Mouse (Mus musculus) limb, embryonic 13.5 days (tissue): ENCODE data around the gene Tmeff2. TPM values are rescaled to one million over a fixed set of nuclear protein-coding genes. Genes with fewer than 3 reads are reported as not detected.
"Not testable (repeated sequence)": the region's sequence is repeated elsewhere in the genome, so short reads cannot be mapped to it uniquely, and the experiment has no call there.

ENCODE experiments used
- ATAC-seq: fragments of 200-750 bp; cut with Nextera tagmentation; 2 replicates; pipeline ENCODE4 v1.8.0; 2017; ENCODE audit warnings: low read depth, moderate number of reproducible peaks, moderate TSS enrichment; ENCODE audit not compliant: low FRiP score
- H3K27ac ChIP-seq: fragments of 300-500 bp; sonication (generic); 2 replicates; pipeline ENCODE4 v1.5.1; 2015; ENCODE audit warnings: inconsistent platforms, mild to moderate bottlenecking, moderate library complexity
- H3K27me3 ChIP-seq: fragments of 300-500 bp; sonication (generic); 2 replicates; pipeline ENCODE4 v1.6.1; 2015; ENCODE audit warnings: mild to moderate bottlenecking, inconsistent platforms
- H3K36me3 ChIP-seq: fragments of 300-500 bp; sonication (generic); 2 replicates; pipeline ENCODE4 v1.6.1; 2015; ENCODE audit warnings: inconsistent platforms, mild to moderate bottlenecking, moderate library complexity
- H3K4me1 ChIP-seq: fragments of 300-500 bp; sonication (generic); 2 replicates; pipeline ENCODE4 v1.6.1; 2015; ENCODE audit warnings: inconsistent platforms
- H3K4me2 ChIP-seq: fragments of 300-500 bp; sonication (generic); replicated peaks from 2 replicates; pipeline ENCODE4 v1.6.1; 2015; ENCODE audit warnings: inconsistent platforms, mild to moderate bottlenecking, moderate library complexity
- H3K4me3 ChIP-seq: fragments of 300-500 bp; sonication (generic); 2 replicates; pipeline ENCODE4 v1.5.1; 2015; ENCODE audit warnings: moderate library complexity, mild to moderate bottlenecking, inconsistent platforms
- H3K9ac ChIP-seq: fragments of 300-500 bp; sonication (generic); 2 replicates; pipeline ENCODE4 v1.6.1; 2015; ENCODE audit warnings: mild to moderate bottlenecking, inconsistent platforms
- H3K9me3 ChIP-seq: fragments of 300-500 bp; sonication (generic); 2 replicates; pipeline ENCODE4 v1.6.1; 2016; ENCODE audit warnings: inconsistent platforms
- WGBS: fragments of 180-500 bp; shearing (Covaris S2); methylation state at CpG from one replicate; pipeline ENCODE4 v1.1.7; 2015; 5-methylcytosine and 5-hydroxymethylcytosine counted together
- polyA plus RNA-seq: library from polyadenylated mRNA; unstranded; fragments of >200 nt; fragmentation: Nextera tagmentation; extraction: Ambion mirVana; gene quantifications from 2 replicates; pipeline ENCODE4 v1.2.1, GENCODE M21; 2015

The Tmeff2 gene
- polyA plus RNA-seq, result 18.9 and 19.2 TPM in 2 replicates

- H3K9me3 ChIP-seq, H3K4me2 ChIP-seq, H3K27ac ChIP-seq, H3K27me3 ChIP-seq, ATAC-seq, H3K9ac ChIP-seq, H3K4me1 ChIP-seq, H3K36me3 ChIP-seq, H3K4me3 ChIP-seq: not testable (repeated sequence)
- WGBS, result 90% methylated on average over 9 of the region's 9 CpGs
Measured at GRCm38 (mm10) chr1:50900386-50900785, at the start of gene Tmeff2. Tmeff2 (plus strand) TSS chr1:50900647.

- ATAC-seq, result no peak
Measured at GRCm38 (mm10) chr1:50861515-50861914, 38.9 kb upstream of the Tmeff2 start.

GRCm38 (mm10) chr1:50897696-50898095 is 2.8 kb upstream of the Tmeff2 start:
- no peaks in the 10 kb centered on the region for H3K9me3 ChIP-seq
- H3K27me3 ChIP-seq, result no peaks in the 10 kb centered on the region
- no peaks in the 10 kb centered on the region for H3K4me1 ChIP-seq
- H3K27ac ChIP-seq, result no peak overlapping the region
- no peak overlapping the region for H3K9ac ChIP-seq
- ATAC-seq, result no peak
- WGBS, result 61% methylated on average over 6 of the region's 6 CpGs
- H3K4me2 ChIP-seq, result no peak overlapping the region
- H3K36me3 ChIP-seq, result no peaks in the 10 kb centered on the region
- H3K4me3 ChIP-seq, result no peak overlapping the region

More at GRCm38 (mm10) chr1:50861515-50861914, 38.9 kb upstream of the Tmeff2 start:
- no peaks in the 10 kb centered on the region for H3K27me3 ChIP-seq
- H3K4me3 ChIP-seq, result no peak overlapping the region
- no peaks in the 10 kb centered on the region for H3K9me3 ChIP-seq
- WGBS, result 85% methylated on average over 2 of the region's 2 CpGs
- no peak overlapping the region for H3K9ac ChIP-seq
- H3K36me3 ChIP-seq, result no peaks in the 10 kb centered on the region
- H3K4me2 ChIP-seq, result no peak overlapping the region
- H3K4me1 ChIP-seq, result no peaks in the 10 kb centered on the region
- H3K27ac ChIP-seq, result no peak overlapping the region

GRCm38 (mm10) chr1:50924838-50925355 is 24.4 kb downstream of the Tmeff2 start:
- Histone ChIP-seq H3K27ac (no peak overlapping the region), H3K27me3 (peaks cover 49% of the 10 kb centered on the region), H3K9ac (no peak overlapping the region), H3K4me2 (peak overlapping the region; percentile 100), H3K9me3 (no peaks in the 10 kb centered on the region), H3K36me3 (no peaks in the 10 kb centered on the region), H3K4me3 (peak overlapping the region; percentile 69), H3K4me1 (peaks cover 16% of the 10 kb centered on the region)
- 36% methylated on average over 5 of the region's 5 CpGs for WGBS
- no peak for ATAC-seq

- no peaks in the 10 kb centered on the region for H3K36me3 ChIP-seq
- H3K27me3 ChIP-seq, result peaks cover 49% of the 10 kb centered on the region
- no peak for ATAC-seq
- no peak overlapping the region for H3K27ac ChIP-seq
- peaks cover 16% of the 10 kb centered on the region for H3K4me1 ChIP-seq
- H3K4me3 ChIP-seq, result peak overlapping the region; percentile 69
- no peak overlapping the region for H3K9ac ChIP-seq
- WGBS, result 11% methylated on average over 13 of the region's 13 CpGs
- H3K4me2 ChIP-seq, result peak overlapping the region; percentile 100
- H3K9me3 ChIP-seq, result no peaks in the 10 kb centered on the region
Measured at GRCm38 (mm10) chr1:50925356-50925921, 25.0 kb downstream of the Tmeff2 start.

GRCm38 (mm10) chr1:50926374-50927060 is 26.1 kb downstream of the Tmeff2 start:
- H3K9me3 ChIP-seq, result no peaks in the 10 kb centered on the region
- peak; percentile 45 for ATAC-seq
- peak overlapping the region; percentile 68 for H3K9ac ChIP-seq
- 2% methylated on average over 23 of the region's 23 CpGs for WGBS
- peak overlapping the region; percentile 69 for H3K4me3 ChIP-seq
- peaks cover 52% of the 10 kb centered on the region for H3K27me3 ChIP-seq
- H3K4me1 ChIP-seq, result peaks cover 16% of the 10 kb centered on the region
- no peak overlapping the region for H3K27ac ChIP-seq
- H3K36me3 ChIP-seq, result no peaks in the 10 kb centered on the region
- peak overlapping the region; percentile 100 for H3K4me2 ChIP-seq

GRCm38 (mm10) chr1:50927077-50927611 is 26.7 kb downstream of the Tmeff2 start:
- no peak overlapping the region for H3K27ac ChIP-seq

GRCm38 (mm10) chr1:50927679-50928187 is 27.3 kb downstream of the Tmeff2 start:
- H3K9ac ChIP-seq, result peak overlapping the region; percentile 72
- H3K27me3 ChIP-seq, result peaks cover 48% of the 10 kb centered on the region
- H3K9me3 ChIP-seq, result no peaks in the 10 kb centered on the region
- WGBS, result under 1% methylated on average over 35 of the region's 35 CpGs
- no peak overlapping the region for H3K27ac ChIP-seq
- peak overlapping the region; percentile 69 for H3K4me3 ChIP-seq
- H3K36me3 ChIP-seq, result no peaks in the 10 kb centered on the region
- peaks cover 16% of the 10 kb centered on the region for H3K4me1 ChIP-seq
- H3K4me2 ChIP-seq, result peak overlapping the region; percentile 100
- ATAC-seq, result peak; percentile 45

More at GRCm38 (mm10) chr1:50927077-50927611, 26.7 kb downstream of the Tmeff2 start:
- peaks cover 16% of the 10 kb centered on the region for H3K4me1 ChIP-seq
- peaks cover 52% of the 10 kb centered on the region for H3K27me3 ChIP-seq
- peak overlapping the region; percentile 69 for H3K4me3 ChIP-seq
- H3K4me2 ChIP-seq, result peak overlapping the region; percentile 100
- H3K9me3 ChIP-seq, result no peaks in the 10 kb centered on the region
- WGBS, result under 1% methylated on average over 37 of the region's 37 CpGs
- ATAC-seq, result peak; percentile 97
- peak overlapping the region; percentile 72 for H3K9ac ChIP-seq
- no peaks in the 10 kb centered on the region for H3K36me3 ChIP-seq

GRCm38 (mm10) chr1:50928776-50929175 is 28.3 kb downstream of the Tmeff2 start:
- Histone ChIP-seq H3K36me3 (no peaks in the 10 kb centered on the region), H3K9me3 (no peaks in the 10 kb centered on the region), H3K4me2 (peak overlapping the region; percentile 100), H3K9ac (no peak overlapping the region), H3K4me1 (peaks cover 16% of the 10 kb centered on the region), H3K4me3 (peak overlapping the region; percentile 69), H3K27me3 (peaks cover 48% of the 10 kb centered on the region), H3K27ac (no peak overlapping the region)
- 8% methylated on average over 3 of the region's 3 CpGs for WGBS
- no peak for ATAC-seq

- 0 out of 2 replicates have a peak, but pooled peaks cover 3% of the 10 kb centered on the region for H3K27me3 ChIP-seq
- no peaks in the 10 kb centered on the region for H3K9me3 ChIP-seq
- WGBS, result 64% methylated on average over 2 of the region's 2 CpGs
- no peak overlapping the region for H3K9ac ChIP-seq
- no peak overlapping the region for H3K4me2 ChIP-seq
- H3K4me1 ChIP-seq, result no peaks in the 10 kb centered on the region
- H3K27ac ChIP-seq, result no peak overlapping the region
- ATAC-seq, result no peak
- H3K36me3 ChIP-seq, result no peaks in the 10 kb centered on the region
- no peak overlapping the region for H3K4me3 ChIP-seq
Measured at GRCm38 (mm10) chr1:50935076-50935475, 34.6 kb downstream of the Tmeff2 start.

- Histone ChIP-seq H3K27me3 (0 out of 2 replicates have a peak, but pooled peaks cover 3% of the 10 kb centered on the region), H3K4me1 (no peaks in the 10 kb centered on the region), H3K36me3 (no peaks in the 10 kb centered on the region), H3K4me2 (no peak overlapping the region), H3K9me3 (no peaks in the 10 kb centered on the region), H3K27ac (no peak overlapping the region), H3K4me3 (no peak overlapping the region), H3K9ac (no peak overlapping the region)
- WGBS, result 85% methylated on average over 2 of the region's 2 CpGs
- ATAC-seq, result no peak
Measured at GRCm38 (mm10) chr1:50935484-50935883, 35.0 kb downstream of the Tmeff2 start.
